Mouse (Mus musculus) G1E (cell line): Measurements from ENCODE around the gene Twist2.

Source experiments
- CTCF ChIP-seq: IDR thresholded peaks from 2 replicates; pipeline ENCODE4 v1.5.1; 2012; ENCODE audit warnings: low read depth, low read length, inconsistent platforms, mixed read lengths
- GATA1 ChIP-seq: IDR thresholded peaks from 2 replicates; pipeline ENCODE4 v1.6.1; 2012; ENCODE audit warnings: borderline replicate concordance, low read length, inconsistent platforms, mixed read lengths
- POLR2AphosphoS5 ChIP-seq: IDR thresholded peaks from 2 replicates; pipeline ENCODE4 v1.6.1; 2012; ENCODE audit warnings: low read depth, low read length, inconsistent platforms; ENCODE audit not compliant: insufficient replicate concordance

DNA sequence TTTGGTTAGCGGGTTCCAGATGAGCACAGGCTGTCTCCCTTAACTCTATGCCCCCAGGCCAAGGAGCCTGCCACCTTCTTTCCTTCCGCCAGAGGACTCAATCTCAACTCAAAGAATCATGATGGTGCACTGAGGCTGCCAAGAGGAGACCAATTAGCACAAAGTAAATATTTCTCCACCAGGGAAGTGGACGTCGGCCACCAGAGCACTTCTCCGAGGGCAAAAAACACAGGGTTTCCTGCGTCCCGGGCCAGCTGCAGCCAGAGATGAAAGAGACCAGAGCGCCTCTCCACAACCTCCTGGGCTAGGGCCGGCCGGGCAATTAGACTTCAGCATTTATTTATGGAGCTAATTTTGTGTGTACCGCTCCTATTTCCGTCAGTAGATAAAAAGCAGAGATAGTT lies 31.0 kb upstream of the Twist2 start:
- TF ChIP-seq POLR2AphosphoS5 (no peak), CTCF (no peak), GATA1 (no peak)
